Mouse (Mus musculus): Measurements from ENCODE around the gene Hecw2.

- TF ChIP-seq GATA1 (IDR thresholded peaks at IDR 0.05; ENCODE audit: borderline replicate concordance, low read length), result no peak
- no peak for TF ChIP-seq TAL1 (conservative IDR thresholded peaks at IDR 0.05; ENCODE audit: low read depth, low read length)
These were observed 27.0 kb downstream of the Hecw2 start for GRCm38 (mm10) chr1:54168014-54168413.

Measured in G1E (cell line).